Mouse (Mus musculus): Measurements from ENCODE around the gene Nr6a1.

The Nr6a1 gene

DNA sequence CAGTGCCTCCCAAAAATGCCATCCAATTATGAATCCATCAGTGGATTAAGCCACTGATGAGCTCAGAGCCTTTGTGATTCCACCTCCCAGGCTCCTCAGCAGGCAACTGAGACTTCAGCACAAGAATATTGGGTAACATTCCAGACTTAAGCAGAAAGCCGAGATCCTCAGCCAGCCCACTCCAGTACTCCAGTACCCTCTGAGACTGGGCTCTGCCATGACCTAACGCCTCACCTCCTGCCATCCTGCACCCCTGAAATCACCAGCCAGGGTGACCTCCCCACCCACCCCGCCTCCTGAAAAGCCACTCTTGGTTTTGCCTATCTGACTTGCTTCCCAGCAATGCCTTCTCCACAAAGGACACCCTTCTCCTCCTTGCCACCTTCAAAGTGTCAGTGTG is 9.9 kb upstream of the Nr6a1 start:
- no peak for DNase-seq (ENCODE audit: low spot score)

DNA sequence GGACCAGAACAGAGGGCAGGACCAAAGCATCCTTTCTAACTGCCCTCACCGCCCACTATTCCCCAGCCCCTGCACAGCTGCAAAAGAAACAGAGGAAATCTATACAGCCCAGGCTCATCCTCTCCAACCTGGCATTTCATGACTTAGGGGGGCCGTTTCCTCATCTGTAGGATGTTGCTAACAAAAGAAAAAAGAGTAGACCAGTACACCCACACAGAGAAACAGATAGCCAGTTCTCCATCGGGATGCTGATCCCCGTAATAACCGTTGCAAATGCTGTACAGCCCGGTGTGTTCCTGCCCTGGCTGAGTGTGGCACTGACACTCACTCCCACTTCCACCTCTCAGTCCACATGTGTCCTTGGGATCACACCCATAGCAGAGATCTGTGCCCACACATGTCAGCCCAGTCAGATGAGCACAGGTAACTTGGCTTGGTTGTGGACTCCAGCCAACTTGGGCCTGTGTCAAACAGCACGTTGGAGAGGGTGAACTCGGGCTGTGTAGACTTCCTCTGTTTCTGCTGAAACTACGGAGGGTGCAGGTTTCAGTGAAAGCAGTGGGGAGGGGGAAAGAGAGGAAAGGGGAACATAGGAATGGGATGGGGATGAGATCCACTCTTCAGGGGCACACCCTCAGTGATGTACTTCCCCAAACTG is 9.4 kb upstream of the Nr6a1 start:
- DNase-seq (ENCODE audit: low spot score): no peak

DNA sequence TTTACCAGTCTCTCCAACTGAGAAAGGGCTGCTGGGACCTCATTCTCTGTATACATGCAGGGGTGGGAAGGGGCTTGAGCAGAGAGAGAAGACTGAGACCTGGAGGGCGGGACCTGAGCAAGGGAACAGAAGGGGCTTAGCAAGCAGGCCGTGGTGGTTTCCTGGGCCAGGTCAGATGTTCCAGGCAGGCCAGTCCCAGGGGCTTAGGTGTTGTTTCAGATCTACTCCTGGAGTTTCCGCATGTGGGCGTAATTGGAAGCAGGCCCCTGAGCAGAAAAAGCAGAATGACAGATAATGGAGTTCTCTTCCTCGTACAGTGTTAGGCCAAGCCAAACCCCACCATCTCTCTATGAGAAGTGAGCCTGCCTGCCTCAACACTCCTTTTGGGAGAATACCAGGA is 7.4 kb upstream of the Nr6a1 start:
- DNase-seq (ENCODE audit: low spot score): no peak

DNA sequence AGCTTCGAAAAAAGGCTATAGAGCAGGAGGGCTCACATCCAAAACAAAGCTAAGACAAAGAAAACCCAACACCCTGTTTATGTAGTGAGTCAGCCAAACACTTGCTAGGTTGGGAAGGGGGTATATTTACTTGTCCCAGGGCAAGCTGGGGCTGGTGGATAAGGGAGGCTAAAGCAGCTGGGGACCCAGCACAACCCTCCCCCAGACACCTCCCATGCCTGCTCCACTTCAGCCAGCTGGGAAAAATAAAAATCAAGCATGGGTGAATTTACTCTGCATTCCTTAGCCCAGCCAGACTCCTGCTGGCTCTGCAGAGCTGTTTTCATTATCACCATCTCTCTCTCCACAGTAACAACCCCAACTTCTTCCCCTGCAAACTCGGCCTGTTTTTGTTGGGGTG is 6.4 kb upstream of the Nr6a1 start:
- no peak for DNase-seq (ENCODE audit: low spot score)

DNA sequence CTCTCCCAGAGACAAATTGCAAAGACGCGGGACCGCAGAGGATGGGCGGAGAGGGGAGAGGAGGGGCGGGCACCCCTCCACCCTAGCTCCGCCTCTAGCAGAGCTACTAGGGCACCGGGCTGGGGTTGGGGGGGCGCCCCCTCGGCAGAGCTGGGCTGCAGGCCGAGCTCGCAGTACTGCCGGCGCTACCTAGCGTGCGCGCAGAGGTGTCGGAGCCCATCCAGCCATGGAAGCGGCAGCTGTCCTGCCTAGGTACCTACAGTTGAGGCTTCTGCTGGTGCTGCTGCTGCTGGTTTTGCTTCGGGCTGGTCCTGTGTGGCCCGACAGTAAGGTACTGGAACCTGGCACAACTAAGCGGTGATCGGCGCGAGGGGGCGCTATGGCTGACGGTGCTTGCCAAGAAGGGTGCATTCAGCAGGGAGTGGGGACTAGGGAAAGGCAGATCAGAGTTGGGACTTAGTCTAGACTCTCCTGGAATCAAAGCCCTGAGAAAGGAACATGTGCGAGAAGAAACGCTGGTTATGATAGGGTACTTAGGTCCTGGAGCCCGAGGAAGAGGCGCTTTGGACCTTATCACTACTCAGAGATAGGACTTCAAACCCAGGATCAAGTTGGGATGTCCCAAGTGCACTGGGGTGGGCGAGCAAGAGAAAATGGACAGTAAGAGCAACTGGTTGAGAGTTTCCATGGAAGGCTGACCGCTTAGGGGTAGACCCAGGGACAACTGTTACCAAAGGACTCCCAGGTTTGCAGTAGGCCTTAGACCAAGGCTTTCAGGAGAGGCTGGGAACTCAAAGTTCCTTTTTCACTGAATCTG is 4.6 kb upstream of the Nr6a1 start, which contains the start of gene Olfml2a:
Gene Olfml2a (plus strand): TSS at position 128 of the 817 bp plus-strand sequence.
- peak; percentile 81 for DNase-seq (ENCODE audit: low spot score)

DNA sequence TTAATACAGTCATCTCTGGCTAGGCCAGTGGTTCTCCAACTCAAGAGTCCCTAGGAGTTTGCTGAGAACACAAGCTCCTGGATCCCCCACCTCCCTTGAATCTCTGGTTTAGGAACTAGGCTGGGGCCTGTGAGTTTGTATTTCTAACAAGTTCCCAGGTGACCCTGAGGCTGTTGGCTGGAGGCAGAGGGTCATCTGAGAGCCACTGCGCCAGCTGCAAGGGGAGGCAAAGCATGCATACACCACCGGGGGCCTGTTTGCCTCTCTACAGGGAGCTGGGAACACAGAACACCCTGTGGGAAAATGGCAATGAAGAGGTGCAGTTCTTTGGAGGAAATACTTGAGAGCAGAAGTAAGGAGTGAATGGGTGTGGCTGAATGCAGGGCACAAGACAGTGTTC is 2.8 kb upstream of the Nr6a1 start:
- no peak for DNase-seq (ENCODE audit: low spot score)

DNA sequence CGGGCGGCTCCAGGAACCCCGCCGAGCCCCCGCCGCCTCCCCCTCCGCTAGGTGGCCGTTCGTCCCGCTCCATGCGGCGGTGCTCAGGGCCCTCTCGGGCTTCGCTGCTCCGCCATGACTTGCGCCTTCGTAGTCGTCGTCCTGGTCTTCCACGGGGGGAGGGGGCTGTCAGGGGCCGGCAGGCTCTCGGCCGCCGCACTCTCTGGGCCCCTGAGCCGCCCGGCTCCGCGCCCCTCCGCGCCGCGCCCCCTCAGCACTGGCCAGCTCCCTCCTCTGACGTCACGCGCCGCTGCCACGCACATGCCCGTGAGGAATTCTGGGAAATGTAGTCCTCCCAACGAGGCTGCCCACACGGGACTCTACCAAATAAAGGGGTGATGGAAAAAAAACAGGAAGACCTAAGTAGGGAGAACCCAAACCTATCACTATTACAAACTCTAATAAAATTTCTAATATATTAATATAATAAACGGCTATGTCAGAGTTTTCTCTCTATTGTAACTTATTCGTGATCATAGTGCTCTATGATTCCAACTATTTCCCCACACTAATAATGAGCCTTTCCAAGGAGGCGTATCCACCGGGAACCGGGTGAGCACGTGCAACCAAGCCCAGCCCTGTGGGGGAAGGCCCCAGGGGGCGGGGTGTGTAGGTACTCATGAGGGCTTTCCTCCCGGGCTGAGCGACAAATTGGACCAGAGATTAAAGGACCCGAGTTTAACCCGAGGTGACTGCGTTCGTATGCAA is 1.2 kb downstream of the Nr6a1 start:
- DNase-seq (ENCODE audit: low spot score): peak; percentile 90

DNA sequence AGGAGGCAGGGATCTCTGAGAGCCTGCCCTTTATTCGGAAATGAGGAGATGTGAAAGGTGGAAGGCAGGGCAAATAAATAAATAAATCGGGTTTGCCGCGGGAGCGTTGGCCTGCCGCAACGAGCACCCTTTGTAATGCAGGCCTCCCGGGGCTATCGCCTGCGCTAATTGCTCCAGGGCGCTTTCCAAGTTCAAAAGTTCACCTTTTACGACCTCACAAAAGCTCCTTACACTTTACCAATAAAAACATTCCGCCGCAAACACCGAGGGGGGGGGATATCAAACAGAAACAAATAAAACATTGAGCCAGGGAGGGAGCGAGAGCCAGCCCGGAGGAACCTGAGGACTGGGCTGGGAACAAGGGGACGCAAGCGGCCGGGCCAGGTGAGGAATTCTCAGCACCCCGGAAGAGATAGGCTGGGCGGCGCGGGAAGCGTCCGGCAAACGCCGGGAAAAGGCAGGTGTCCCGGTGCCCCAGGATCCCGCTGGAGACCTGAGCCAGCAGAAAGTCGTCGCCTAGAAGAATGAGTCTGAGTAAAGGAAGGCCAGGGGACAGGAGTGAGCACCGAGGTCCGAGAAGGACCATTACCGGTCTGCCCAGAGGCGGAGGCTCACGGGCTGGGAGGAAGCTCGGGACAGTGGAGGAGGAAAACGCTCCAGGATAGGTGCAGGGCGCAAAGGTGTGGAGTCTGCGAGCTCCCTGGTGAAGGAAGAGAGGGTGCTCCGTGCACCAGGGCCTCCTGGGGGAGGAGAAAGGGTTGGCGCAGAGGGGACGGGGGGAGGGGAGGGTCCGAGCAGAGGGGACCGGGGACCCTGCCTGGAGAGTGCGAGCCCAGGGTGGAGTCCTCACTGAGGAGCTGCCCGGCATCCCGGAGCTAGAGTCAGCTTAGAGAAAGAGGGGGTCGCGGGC is 2.1 kb downstream of the Nr6a1 start:
- DNase-seq (ENCODE audit: low spot score): peak; percentile 39

DNA sequence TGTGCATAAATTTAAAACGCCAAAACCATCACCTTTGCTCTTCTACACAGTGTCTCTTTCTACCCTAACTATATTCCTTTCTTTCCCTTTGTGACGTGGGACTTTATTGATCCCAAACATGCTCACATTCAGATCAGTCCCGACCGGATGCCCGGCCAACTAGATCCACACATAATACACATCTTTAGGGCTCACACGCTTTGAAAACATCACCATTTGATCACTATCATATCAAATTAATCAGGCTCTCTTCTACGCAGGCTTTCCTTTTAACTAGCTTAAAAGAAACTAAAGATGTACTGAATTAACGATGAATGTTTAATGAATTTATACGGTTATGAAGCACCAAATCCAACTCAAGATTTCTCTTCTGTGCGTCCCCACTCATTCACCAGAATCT is 2.9 kb downstream of the Nr6a1 start:
- no peak for DNase-seq (ENCODE audit: low spot score)

DNA sequence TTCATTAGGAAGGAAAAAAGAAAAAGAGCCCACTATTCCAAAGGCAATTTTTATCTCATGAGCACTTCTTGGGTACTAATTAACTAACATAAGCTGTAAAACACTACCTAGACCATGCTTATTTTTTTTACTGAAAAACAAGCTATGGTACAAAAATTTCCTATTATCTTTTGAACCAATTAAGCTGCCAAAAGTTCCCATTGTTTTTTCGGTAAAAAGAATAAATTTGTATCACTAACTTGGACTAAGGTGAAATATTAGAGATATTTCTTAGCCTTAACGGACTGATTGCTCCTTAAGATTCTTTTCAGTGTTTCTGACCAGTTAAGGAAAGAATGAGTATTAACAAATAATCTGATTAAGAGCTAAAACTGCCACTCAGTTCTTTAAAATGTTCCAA is 3.6 kb downstream of the Nr6a1 start:
- no peak for DNase-seq (ENCODE audit: low spot score)

DNA sequence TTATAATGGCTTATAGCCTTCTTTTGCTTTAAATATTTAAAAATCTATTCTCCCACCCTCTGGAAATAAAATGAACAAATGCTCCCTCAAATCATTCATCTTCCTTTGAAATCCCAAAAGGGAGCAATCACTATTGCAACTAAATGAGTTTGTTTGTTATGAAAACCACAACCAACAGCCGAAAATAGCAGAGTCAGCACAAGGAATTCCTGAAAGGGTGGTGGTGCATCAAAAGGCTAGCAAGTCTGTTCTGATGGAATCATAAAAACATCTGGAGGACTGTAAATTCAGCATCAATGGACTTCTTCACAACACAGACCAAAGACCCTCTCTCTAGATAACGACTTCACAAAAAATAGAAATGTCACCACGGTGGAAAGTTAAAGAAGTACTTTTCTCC is 4.0 kb downstream of the Nr6a1 start:
- DNase-seq (ENCODE audit: low spot score): no peak

DNA sequence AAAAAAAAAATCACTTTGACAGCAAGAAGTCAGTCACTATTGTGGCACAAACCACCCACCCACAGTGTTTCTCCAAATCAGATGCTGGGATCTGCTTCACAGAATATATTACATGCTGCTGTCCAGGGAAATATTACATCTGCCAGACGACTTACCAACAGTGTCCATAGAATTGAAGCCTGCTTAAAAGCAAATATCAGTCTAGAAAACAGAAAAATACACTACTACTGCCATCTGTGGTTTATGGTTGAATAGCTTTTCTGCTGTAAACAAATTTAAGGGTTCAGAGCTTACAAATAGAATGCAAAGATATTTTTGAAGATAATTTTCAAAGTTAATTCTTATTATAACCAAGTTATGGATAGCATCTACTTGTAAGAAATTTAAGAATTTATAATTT is 6.1 kb downstream of the Nr6a1 start:
- DNase-seq (ENCODE audit: low spot score): no peak

DNA sequence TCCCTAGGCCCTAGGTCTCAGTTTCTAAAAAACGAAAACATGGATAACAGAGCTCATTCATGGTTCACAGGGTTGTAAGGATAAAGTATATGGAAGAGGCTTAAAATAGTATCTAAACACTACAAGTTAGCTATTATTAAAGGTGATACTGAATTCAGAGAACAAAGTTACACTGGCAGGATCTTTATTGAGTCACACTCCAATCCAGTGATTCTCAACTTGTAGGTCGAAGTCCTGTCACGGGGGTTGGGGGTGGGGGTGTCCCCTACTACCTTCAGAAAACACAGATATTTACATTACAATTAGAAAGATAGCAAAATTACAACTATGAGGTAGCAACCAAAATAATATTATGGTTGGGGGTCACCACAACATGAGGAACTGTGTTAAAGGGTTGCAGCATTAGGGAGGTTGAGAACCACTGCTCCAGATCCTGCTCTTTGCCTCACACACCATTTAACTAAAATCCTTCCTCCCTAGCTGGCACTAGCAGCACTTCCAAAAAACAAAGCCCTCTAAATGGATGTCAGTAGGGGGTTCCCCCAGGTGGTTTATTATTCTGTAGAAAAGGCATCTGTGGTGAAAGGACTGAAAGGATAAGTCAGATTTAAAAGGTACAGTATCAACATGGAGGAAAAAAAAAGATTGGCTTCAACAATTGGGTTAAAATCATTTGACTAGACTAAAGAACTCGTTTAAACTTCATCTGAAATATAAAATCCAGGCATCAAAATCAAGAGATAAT is 10.4 kb downstream of the Nr6a1 start:
- no peak for DNase-seq (ENCODE audit: low spot score)

DNA sequence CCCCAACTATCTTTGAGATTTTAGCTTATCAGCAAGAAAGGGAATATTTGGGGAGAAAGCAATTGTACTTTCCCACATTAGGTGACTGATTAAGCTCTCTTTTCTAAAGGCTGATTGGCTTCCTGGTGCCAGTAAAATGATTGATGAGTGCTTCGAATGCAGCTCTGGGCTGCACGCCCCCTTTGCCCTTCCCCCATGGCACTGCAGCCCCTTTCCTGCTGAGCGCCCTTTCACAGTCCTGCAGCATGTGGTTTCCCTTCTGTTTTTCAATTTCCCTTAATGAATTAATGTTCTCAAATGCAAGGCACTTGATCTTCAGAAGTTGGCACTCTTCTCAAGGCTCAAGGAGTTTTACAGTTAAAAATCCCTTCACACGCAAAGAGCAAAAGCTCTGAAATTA is 12.5 kb downstream of the Nr6a1 start:
- no peak for DNase-seq (ENCODE audit: low spot score)

DNA sequence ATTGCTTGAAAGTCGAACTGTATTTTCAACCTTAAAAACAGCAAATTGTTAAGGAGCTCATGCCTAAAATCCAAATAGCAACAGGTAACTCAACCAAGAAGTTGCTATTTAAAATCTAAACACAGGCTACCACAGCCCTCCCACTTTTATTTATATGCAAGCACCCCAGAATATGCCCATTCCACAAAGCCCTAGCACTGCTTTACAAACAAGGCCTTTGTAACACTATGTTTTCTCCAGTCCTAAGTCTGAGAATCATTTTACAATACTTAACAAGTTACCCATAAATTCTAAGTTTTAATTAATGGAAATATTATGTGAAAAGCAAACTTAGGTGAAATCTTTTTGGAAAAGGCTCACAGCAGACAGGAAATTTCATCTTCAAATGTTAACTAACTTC is 13.0 kb downstream of the Nr6a1 start:
- no peak for DNase-seq (ENCODE audit: low spot score)

DNA sequence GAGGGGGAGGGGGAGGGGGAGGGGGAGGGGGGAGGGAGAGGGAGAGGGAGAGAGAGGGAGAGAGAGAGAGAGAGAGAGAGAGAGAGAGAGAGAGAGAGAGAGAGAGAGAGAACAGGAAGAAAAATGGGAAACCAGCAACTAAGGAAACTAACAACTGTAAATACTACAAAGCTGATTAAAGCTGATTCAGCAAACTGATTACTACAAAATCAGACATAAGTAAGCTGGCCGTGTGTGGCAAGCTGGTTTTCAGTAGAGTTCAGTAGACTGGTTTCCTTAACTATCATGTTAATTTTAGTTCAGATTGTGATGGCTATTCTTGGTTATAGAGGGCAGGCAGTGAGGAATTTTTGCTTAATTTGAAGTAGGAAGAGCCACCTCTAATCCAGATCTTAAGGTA is 18.9 kb downstream of the Nr6a1 start:
- no peak for DNase-seq (ENCODE audit: low spot score)

DNA sequence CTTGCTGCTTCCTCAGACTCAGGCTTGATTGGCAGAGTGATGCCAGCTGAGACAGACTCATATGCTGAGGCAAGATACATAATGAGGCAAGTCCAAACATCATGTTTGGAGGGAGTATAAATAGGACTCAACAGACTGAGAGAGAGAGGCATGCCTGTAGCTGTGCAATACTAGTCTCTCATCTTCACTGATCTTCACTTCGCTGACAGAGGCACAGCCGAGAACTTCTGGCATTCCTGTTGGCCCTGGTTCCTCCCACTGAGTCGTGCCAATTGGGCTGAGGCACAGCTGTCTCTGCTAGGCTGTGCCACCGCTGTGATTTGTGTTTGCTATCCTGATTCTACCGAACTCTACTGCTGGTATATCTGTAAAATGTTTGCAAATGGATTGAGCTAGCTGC is 21.4 kb downstream of the Nr6a1 start:
- DNase-seq (ENCODE audit: low spot score): peak; percentile 17

DNA sequence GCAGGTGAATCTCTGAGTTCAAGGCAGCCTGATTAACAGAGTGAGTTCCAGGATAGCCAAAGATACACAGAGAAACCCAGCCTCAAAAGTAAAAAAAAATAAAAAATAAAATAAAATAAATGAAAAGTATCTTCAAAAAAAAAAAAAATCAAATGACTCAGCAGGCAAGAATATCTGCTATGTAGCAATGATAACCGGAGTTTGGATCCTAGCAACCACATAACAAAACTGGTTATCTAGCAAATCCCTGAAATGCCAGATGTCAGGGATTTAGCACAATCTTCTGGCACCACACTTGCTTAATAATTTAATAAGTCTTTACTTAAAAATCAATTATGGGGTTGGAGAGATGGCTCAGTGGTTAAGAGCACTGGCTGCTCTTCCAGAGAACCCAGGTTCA is 23.2 kb downstream of the Nr6a1 start:
- DNase-seq (ENCODE audit: low spot score): no peak

DNA sequence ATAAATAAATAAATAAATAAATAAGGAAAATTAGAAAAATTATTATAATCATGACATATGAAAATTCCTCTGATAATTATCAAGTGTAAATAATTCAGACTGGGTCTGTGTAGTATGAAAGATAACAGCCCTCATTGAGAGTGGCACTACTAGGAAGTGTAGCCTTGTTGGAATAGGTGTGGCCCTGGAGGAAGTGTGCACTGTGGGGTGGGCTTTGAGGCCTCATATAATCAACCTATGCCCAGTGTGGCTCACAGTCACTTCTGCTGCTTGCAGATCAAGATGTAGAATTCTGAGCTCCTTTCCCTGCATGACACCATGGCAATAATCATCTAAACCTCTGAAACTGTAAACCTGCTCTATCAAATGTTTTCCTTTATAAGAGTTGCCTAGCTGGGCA is 24.6 kb downstream of the Nr6a1 start:
- DNase-seq (ENCODE audit: low spot score): no peak

DNA sequence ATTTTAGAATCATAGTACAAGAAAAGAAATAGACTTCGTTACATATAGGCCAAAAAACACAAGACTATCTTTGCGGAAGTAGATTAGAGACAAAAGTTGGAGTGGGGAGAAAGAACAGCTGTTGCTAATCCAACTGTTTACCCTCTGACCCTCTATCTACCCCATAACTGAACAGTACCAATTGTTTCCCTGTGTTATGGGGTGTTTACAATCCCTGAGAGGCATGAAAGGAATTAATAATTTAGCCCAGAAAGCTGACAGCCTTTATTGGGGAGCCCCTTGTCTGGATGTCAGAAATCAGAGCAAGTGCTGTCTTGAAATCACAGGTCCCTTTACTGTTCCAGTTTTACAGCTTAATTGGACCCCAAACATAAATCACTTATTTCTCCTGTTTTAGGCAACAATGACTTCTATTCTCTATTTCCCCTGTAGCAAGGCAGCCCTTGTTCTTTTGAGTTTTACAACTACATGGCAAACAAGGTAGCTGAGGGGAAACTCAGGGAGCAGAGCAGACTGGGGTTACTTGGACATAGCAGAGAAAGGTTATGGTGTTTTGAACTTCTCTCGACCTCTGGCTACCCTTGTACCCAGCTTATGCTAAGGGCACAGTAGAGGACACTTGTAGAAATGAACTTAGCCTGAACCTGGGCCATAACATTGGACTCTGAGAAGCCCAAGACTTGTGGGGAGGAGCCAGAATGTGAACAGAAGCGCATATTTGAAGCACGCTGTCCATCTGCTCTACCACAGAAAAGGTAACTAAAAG is 46.4 kb downstream of the Nr6a1 start:
- DNase-seq (ENCODE audit: low spot score): no peak
